Mouse (Mus musculus) heart, embryonic 12.5 days (tissue): ENCODE data around the gene Gas6. TPM values are rescaled to one million over a fixed set of nuclear protein-coding genes. Genes with fewer than 3 reads are reported as not detected.

Experiments used
- ATAC-seq: fragments of 200-750 bp; cut with Nextera tagmentation; 2 replicates; pipeline ENCODE4 v1.8.0; 2017; ENCODE audit warnings: moderate TSS enrichment, moderate library complexity; ENCODE audit not compliant: insufficient number of reproducible peaks, low FRiP score
- H3K27ac ChIP-seq: fragments of 300-500 bp; sonication (generic); 2 replicates; pipeline ENCODE4 v1.5.1; 2016; ENCODE audit warnings: mild to moderate bottlenecking, moderate library complexity; ENCODE audit not compliant: poor library complexity, severe bottlenecking
- H3K27me3 ChIP-seq: fragments of 300-500 bp; sonication (generic); replicated peaks from 2 replicates; pipeline ENCODE4 v1.6.1; 2016; ENCODE audit warnings: mild to moderate bottlenecking, moderate library complexity
- H3K36me3 ChIP-seq: fragments of 300-500 bp; sonication (generic); 2 replicates; pipeline ENCODE4 v1.6.1; 2016; ENCODE audit warnings: mild to moderate bottlenecking, moderate library complexity
- H3K4me1 ChIP-seq: fragments of 300-500 bp; sonication (generic); replicated peaks from 2 replicates; pipeline ENCODE4 v1.6.1; 2016; ENCODE audit warnings: mild to moderate bottlenecking
- H3K4me2 ChIP-seq: fragments of 300-500 bp; sonication (generic); 2 replicates; pipeline ENCODE4 v1.6.1; 2016; ENCODE audit warnings: mild to moderate bottlenecking, moderate library complexity
- H3K4me3 ChIP-seq: fragments of 300-500 bp; sonication (generic); 2 replicates; pipeline ENCODE4 v1.5.1; 2016; ENCODE audit warnings: mild to moderate bottlenecking
- H3K9ac ChIP-seq: fragments of 300-500 bp; sonication (generic); 2 replicates; pipeline ENCODE4 v1.6.1; 2016; ENCODE audit warnings: mild to moderate bottlenecking, moderate library complexity
- H3K9me3 ChIP-seq: fragments of 300-500 bp; sonication (generic); replicated peaks from 2 replicates; pipeline ENCODE4 v1.6.1; 2016; ENCODE audit warnings: mild to moderate bottlenecking, moderate library complexity
- whole genome bisulfite sequencing: fragments of 180-500 bp; shearing (Covaris S2); methylation state at CpG from one replicate; pipeline ENCODE4 v1.1.7; 2016; 5-methylcytosine and 5-hydroxymethylcytosine counted together
- polyA plus RNA-seq: library from polyadenylated mRNA; unstranded; fragments of >200 nt; fragmentation: Nextera tagmentation; extraction: Ambion mirVana; gene quantifications from 2 replicates; pipeline ENCODE4 v1.2.1, GENCODE M21; 2016

Gene Gas6
- polyA plus RNA-seq, 1 experiment from 2014 or later: 60.7 TPM

- Histone ChIP-seq H3K9ac (no peak overlapping the region), H3K4me1 (peaks cover 13% of the 10 kb centered on the region; the same call in 1 of the 2 replicates), H3K36me3 (no peaks in the 10 kb centered on the region), H3K4me2 (no peak overlapping the region), H3K9me3 (no peaks in the 10 kb centered on the region), H3K27ac (no peak overlapping the region), H3K27me3 (peaks cover 29% of the 10 kb centered on the region), H3K4me3 (no peak overlapping the region)
- WGBS: 78% methylated on average over 3 of the region's 3 CpGs
- no peak for ATAC-seq
Measured at GRCm38 (mm10) chr8:13507284-13507937, 13.1 kb upstream of the Gas6 start.

- peak; percentile 55; the same call in 1 of the 2 replicates for ATAC-seq
- Histone ChIP-seq H3K27ac (no peak overlapping the region), H3K9me3 (no peaks in the 10 kb centered on the region), H3K9ac (no peak overlapping the region), H3K4me2 (no peak overlapping the region), H3K36me3 (no peaks in the 10 kb centered on the region), H3K27me3 (peaks cover 29% of the 10 kb centered on the region), H3K4me1 (peaks cover 13% of the 10 kb centered on the region; the same call in 1 of the 2 replicates), H3K4me3 (no peak overlapping the region)
- WGBS: 32% methylated on average over 4 of the region's 4 CpGs
Measured at GRCm38 (mm10) chr8:13506849-13507248, 12.6 kb upstream of the Gas6 start.

GRCm38 (mm10) chr8:13504894-13505674, 10.8 kb upstream of the Gas6 start:
- no peak overlapping the region for H3K27ac ChIP-seq
- no peak for ATAC-seq
- H3K9ac ChIP-seq: no peak overlapping the region

GRCm38 (mm10) chr8:13503936-13504606, 9.8 kb upstream of the Gas6 start:
- Histone ChIP-seq H3K27ac (no peak overlapping the region), H3K4me3 (no peak overlapping the region), H3K27me3 (peaks cover 29% of the 10 kb centered on the region), H3K4me1 (peaks cover 13% of the 10 kb centered on the region; the same call in 1 of the 2 replicates), H3K36me3 (no peaks in the 10 kb centered on the region), H3K9ac (no peak overlapping the region), H3K4me2 (no peak overlapping the region), H3K9me3 (peaks cover 7% of the 10 kb centered on the region; the same call in 1 of the 2 replicates)
- no peak for ATAC-seq
- WGBS: 75% methylated on average over 8 of the region's 8 CpGs

More at GRCm38 (mm10) chr8:13504894-13505674, 10.8 kb upstream of the Gas6 start:
- Histone ChIP-seq H3K4me3 (no peak overlapping the region), H3K36me3 (no peaks in the 10 kb centered on the region), H3K9me3 (peaks cover 7% of the 10 kb centered on the region; the same call in 1 of the 2 replicates), H3K27me3 (peaks cover 29% of the 10 kb centered on the region), H3K4me1 (peaks cover 13% of the 10 kb centered on the region; the same call in 1 of the 2 replicates), H3K4me2 (no peak overlapping the region)

GRCm38 (mm10) chr8:13501221-13501620, 6.9 kb upstream of the Gas6 start:
- Histone ChIP-seq H3K9ac (no peak overlapping the region), H3K27me3 (peaks cover 21% of the 10 kb centered on the region), H3K4me2 (no peak overlapping the region), H3K4me3 (no peak overlapping the region), H3K9me3 (peaks cover 7% of the 10 kb centered on the region; the same call in 1 of the 2 replicates), H3K27ac (no peak overlapping the region), H3K36me3 (no peaks in the 10 kb centered on the region), H3K4me1 (no peaks in the 10 kb centered on the region)
- WGBS: 73% methylated on average over 3 of the region's 3 CpGs
- ATAC-seq: no peak

- peak overlapping the region; percentile 84 for H3K4me2 ChIP-seq
- peak overlapping the region; percentile 76; the same call in 1 of the 2 replicates for H3K9ac ChIP-seq
- H3K4me1 ChIP-seq: peaks cover 50% of the 10 kb centered on the region
- peak; percentile 33; the same call in 1 of the 2 replicates for ATAC-seq
- H3K27me3 ChIP-seq: peaks cover 18% of the 10 kb centered on the region; the same call in 1 of the 2 replicates
- H3K9me3 ChIP-seq: no peaks in the 10 kb centered on the region
- H3K4me3 ChIP-seq: peak overlapping the region; percentile 60
- 34% methylated on average over 11 of the region's 11 CpGs for WGBS
- no peaks in the 10 kb centered on the region for H3K36me3 ChIP-seq
- peak overlapping the region; percentile 61 for H3K27ac ChIP-seq
Measured at GRCm38 (mm10) chr8:13493011-13493410, 1.3 kb downstream of the Gas6 start.

GRCm38 (mm10) chr8:13492198-13492995, 1.9 kb downstream of the Gas6 start:
- Histone ChIP-seq H3K27me3 (peaks cover 18% of the 10 kb centered on the region; the same call in 1 of the 2 replicates), H3K36me3 (no peaks in the 10 kb centered on the region), H3K4me1 (peaks cover 50% of the 10 kb centered on the region), H3K9ac (peak overlapping the region; percentile 76), H3K4me2 (peak overlapping the region; percentile 84), H3K4me3 (peak overlapping the region; percentile 60), H3K9me3 (0 out of 2 replicates have a peak, but pooled peaks cover under 1% of the 10 kb centered on the region), H3K27ac (peak overlapping the region; percentile 61)
- peak; percentile 67 for ATAC-seq
- WGBS: 26% methylated on average over 9 of the region's 9 CpGs

- WGBS: 77% methylated on average over 14 of the region's 14 CpGs
- no peak overlapping the region for H3K4me3 ChIP-seq
- H3K4me2 ChIP-seq: 0 out of 2 replicates have a peak overlapping the region, but pooled peaks have one; percentile 84
- H3K9me3 ChIP-seq: 0 out of 2 replicates have a peak, but pooled peaks cover 2% of the 10 kb centered on the region
- H3K27ac ChIP-seq: no peak overlapping the region
- H3K4me1 ChIP-seq: peaks cover 53% of the 10 kb centered on the region
- H3K27me3 ChIP-seq: peaks cover 18% of the 10 kb centered on the region; the same call in 1 of the 2 replicates
- no peak for ATAC-seq
- no peaks in the 10 kb centered on the region for H3K36me3 ChIP-seq
- H3K9ac ChIP-seq: peak overlapping the region; percentile 53; the same call in 1 of the 2 replicates
Measured at GRCm38 (mm10) chr8:13491491-13492010, 2.7 kb downstream of the Gas6 start.

- no peak for ATAC-seq
- Histone ChIP-seq H3K27ac (no peak overlapping the region), H3K9ac (no peak overlapping the region), H3K9me3 (0 out of 2 replicates have a peak, but pooled peaks cover 2% of the 10 kb centered on the region), H3K27me3 (peaks cover 14% of the 10 kb centered on the region; the same call in 1 of the 2 replicates), H3K36me3 (no peaks in the 10 kb centered on the region), H3K4me1 (peaks cover 55% of the 10 kb centered on the region), H3K4me2 (peak overlapping the region; percentile 40), H3K4me3 (no peak overlapping the region)
- 26% methylated on average over 13 of the region's 13 CpGs for WGBS
Measured at GRCm38 (mm10) chr8:13489986-13490910, 4.0 kb downstream of the Gas6 start.
